Mouse (Mus musculus): ENCODE results near the gene Trpd52l3.

DNA sequence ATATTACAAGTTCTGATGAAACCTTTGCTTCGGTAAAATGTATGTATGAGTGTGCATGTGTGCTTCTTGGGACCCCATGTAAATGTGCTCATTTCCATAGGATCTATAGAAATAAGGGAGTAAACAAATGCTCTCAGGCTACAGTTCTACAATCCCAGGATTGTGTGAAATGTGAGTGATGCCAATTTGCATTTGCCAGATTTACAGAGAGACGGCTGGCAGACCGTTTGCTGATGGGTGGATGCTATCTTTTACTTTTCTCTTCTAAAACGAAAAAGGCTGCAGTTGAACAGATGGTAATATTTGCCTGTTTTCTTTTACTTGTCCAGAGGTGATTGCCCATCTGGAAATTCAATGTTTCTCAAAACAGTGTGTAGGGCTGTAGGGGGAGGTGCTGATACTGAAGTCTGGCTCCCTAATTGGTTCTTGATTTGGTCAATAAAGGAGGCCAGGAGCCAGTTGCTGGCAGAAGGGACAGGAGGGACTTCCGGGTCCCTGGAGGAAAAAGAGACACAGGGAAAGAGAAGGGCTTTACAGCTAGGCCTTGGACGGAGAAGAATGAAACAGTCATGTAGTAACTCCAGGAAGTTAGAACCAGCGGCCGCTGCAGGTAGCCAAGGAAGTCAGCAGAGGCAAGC, 24.0 kb upstream of the Trpd52l3 start:
- no peak for TF ChIP-seq EP300 (IDR thresholded peaks at IDR 0.05; ENCODE audit: low read depth)
- TF ChIP-seq CTCF (IDR thresholded peaks at IDR 0.05; ENCODE audit: low read depth), result no peak
